Mouse (Mus musculus) kidney, adult 8-10 months (tissue): ENCODE measurements at regions not wholly inside any gene's neighbourhood (a gene's known extent, or its start where the extent isn't known, plus 50 kb on each side); places are given as distances from the start of the nearest gene placed in this dataset.
A peak's percentile ranks its signal among the peaks of the same experiment; 100 is the strongest.

Experiments used
- DNase-seq, 2 experiments: peaks; one replicate each; pipeline ENCODE4 v3.0.0; 2022

- no peak for DNase-seq
Observed at GRCm38 (mm10) chr13:112187226-112187625, 101.0 kb upstream of the Ankrd55 start.

- peak; percentile 52 to 64 for DNase-seq
Observed at GRCm38 (mm10) chr13:112188313-112188712, 99.9 kb upstream of the Ankrd55 start.

DNA sequence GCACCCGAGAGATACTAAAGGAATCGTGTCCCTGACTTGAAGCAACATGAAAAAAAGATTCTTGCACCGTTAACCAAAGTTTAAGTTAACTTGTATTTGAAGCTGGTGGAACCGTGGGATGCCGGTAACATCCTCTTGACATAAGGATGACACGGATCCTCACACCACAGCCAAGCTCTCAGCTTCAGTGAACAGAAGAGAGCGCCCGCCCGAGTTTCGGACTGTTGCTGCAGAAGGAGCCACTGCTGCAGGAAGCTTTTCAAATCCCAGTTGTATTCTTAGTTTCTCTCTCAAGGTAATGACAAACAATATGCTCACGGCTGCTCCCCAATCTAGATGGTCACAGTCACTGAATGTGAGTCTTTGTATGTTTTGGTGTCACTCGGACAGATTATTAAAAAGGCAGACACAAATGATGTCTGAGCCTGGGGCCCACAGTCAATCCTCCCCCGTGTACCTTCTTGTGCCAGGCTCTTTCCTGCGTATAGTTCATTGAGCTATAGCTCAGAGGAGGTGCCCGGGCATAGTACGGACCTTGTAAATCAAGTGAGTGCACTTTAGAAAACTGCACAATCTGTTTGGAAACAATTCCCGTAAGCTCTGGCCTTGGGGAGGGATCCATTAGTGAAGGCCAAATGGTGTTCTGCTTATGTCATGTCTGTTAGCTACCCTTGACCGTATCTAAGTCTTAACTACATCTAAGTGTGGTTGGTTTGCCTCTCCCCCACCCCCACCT is 99.3 kb upstream of the Ankrd55 start:
- DNase-seq, result no peak

- DNase-seq, result peak; percentile 65 to 81
Observed at GRCm38 (mm10) chr13:112189605-112190004, 98.6 kb upstream of the Ankrd55 start.

- no peak for DNase-seq
Observed at GRCm38 (mm10) chr13:112192192-112192905, 95.9 kb upstream of the Ankrd55 start.

GRCm38 (mm10) chr13:112193676-112194075 is 94.6 kb upstream of the Ankrd55 start:
- no peak for DNase-seq

- DNase-seq, result no peak
Observed at GRCm38 (mm10) chr13:112194991-112195390, 93.3 kb upstream of the Ankrd55 start.

- DNase-seq, result peak; percentile 46 to 74
Observed at GRCm38 (mm10) chr13:112196789-112197188, 91.5 kb upstream of the Ankrd55 start.

DNA sequence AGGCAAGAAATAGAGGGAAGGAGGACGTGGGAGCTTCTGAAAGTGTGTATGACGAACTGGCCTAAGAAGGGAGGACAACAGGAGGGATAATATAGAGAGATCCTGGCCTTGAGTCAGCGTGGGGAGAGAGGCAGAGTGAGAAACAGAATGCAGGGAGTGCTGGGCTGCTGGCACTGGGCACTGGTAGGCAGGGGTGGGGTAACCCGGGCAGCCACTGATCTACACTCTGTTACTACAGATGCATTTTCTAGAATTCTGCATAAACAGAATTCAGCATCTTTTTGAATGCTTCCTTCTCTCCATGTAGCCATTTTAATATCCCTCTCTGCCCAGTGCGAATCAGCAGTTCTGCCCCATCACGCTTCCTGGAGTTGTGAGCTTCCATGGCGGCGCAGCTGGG is 84.5 kb upstream of the Ankrd55 start:
- DNase-seq, result no peak

- DNase-seq, result no peak
Observed at GRCm38 (mm10) chr13:112204204-112204603, 84.0 kb upstream of the Ankrd55 start.

DNA sequence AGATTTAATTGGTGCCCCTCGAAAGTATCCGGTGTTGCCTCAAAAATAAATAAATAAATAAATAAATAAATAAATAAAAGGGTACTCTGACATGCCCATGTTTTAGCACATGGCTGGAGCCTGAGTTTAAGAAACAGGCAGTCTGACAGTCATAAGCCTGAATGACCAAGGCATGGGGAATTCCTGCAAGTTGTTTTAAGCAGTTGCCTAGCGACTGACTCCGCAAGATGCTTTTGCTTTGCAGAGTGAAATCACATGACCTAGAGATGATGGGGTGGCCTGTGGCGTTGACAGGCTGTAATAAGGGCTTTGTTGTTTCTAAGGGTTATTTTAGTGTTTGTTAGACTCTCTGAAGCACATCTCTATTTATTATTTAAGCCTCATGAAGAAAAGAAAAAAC is 83.4 kb upstream of the Ankrd55 start:
- no peak for DNase-seq

- peak; percentile 22 to 57 for DNase-seq
Observed at GRCm38 (mm10) chr13:112207617-112208235, 80.5 kb upstream of the Ankrd55 start.

GRCm38 (mm10) chr13:112211841-112212240 is 76.4 kb upstream of the Ankrd55 start:
- no peak for DNase-seq

DNA sequence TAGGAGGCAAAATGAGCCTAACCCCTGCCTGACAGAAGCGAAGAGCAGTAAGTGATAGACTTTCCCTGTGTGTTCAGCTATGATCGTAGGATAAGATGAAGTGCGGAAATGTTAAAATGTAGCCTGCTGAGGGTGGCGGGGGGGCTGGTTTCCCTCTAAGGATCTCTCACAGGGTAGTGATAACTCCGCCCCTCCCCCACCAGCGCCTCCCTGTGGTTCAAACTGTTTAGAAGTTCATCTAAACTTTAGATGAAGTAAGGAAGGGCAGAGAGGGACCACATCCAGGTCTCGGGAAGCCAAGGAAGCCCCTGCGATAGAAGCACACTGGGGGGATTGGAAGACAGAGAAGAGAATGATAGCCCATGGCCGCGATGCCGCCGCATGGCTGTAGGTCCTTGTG is 75.9 kb upstream of the Ankrd55 start:
- DNase-seq, result no peak

DNA sequence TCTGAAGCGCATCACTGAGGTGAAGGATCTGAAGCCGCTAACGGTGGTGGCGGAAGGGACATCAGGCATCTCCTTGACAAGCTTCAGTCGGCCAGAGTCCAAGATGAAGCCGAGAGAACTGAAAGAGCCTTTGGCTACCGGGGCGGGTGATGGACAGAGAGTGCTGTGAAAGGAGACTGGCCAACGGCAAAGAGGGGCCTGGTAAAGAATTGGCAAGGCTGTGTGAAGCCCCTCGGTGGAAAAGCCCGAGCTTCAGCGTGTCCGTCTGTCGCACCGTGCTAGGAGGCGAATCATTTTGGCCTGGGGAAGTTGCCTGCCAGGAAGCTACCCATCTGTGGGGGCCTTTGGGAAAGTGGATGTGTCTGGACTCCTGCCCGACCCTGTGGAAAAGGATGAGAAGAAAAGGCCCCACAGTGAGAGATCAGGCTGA is 74.6 kb upstream of the Ankrd55 start:
- no peak for DNase-seq

DNA sequence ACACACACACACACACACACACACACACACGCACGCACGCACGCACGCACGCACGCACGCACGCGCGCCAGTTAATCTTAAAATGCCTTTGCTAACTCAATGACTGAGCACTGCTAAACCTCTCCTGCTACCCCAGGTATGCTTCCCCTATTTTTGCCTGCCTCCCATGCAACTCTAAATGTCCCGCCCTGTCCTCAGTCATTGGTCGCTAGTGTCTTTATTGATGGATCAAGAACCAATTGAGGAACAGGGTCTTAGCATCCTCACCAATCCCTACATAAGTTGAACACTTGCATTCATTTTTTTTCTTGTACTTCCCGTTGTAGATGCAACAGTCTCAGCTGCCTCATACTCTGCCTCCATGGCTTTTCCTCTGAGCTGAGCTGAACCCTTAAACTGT is 72.2 kb upstream of the Ankrd55 start:
- DNase-seq, result no peak

GRCm38 (mm10) chr13:112218389-112218788 is 69.9 kb upstream of the Ankrd55 start:
- DNase-seq, result no peak

- no peak for DNase-seq
Observed at GRCm38 (mm10) chr13:112220184-112220583, 68.1 kb upstream of the Ankrd55 start.

DNA sequence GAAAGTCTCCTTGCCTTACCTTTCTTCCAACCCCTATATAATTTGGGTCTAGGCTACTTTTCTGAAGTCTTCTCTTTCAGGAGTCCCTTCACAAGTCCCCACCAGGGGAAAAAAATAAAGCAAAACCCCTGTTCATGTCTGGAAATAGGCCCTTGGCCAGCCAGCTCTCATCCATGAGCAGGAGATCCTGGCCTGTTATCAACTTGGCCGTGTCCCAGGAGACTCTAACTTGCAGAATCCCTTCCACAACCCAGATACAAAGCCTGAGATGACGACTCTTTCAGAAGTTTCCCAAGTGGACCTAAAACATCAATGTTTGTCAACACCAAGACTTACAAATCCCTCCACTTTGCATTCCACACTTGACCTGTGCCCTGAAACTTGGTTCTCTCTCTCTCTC is 64.6 kb upstream of the Ankrd55 start:
- no peak for DNase-seq

GRCm38 (mm10) chr13:112227766-112228165 is 60.5 kb upstream of the Ankrd55 start:
- no peak for DNase-seq

DNA sequence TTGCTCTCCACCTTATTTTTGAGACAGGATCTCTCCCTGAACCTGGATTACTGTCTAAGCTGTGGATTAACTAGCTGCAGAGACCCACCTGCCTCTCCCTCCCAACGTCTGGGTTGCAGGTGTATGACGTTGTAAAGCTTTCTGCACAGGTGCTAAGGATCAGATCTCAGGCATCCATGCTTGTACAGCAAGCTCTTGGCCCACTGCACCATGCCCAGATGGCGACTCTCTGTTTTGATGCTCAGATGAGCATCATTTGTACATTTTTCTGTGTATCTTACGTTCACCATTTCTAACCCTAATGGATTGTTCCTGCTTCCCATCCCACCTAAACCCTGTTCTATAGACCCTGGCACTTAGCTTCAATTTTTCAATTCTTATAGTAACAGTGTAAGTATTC is 59.4 kb upstream of the Ankrd55 start:
- DNase-seq, result no peak

- DNase-seq, result peak in 1 of 2 experiments; percentile 22
Observed at GRCm38 (mm10) chr13:112230176-112230575, 58.1 kb upstream of the Ankrd55 start.

- no peak for DNase-seq
Observed at GRCm38 (mm10) chr13:112234695-112235094, 53.6 kb upstream of the Ankrd55 start.

GRCm38 (mm10) chr13:112236956-112237355 is 51.3 kb upstream of the Ankrd55 start:
- DNase-seq, result no peak
